Comparison of ENCODE assay signal across 12 mouse cellular contexts in genomic region chr6:4738034-4738629, GRCm38 (mm10). TPM values are rescaled to one million over a fixed set of nuclear protein-coding genes. Genes with fewer than 3 reads are reported as not detected.
DNase-seq lines count a peak whose midpoint lies in the region; ATAC-seq and TF ChIP-seq lines count a peak whose summit lies in the region.
"Had no signal": no experiment of that assay in that cellular context is flagged by ENCODE, and none has a peak within 500 bp of the region (broad histone marks: within the 10 kb centered on the region; RNA-seq: fewer than 3 reads in every experiment).

No protein-coding gene starts in this region.

- H3K4me1 ChIP-seq in heart, embryonic 16.5 days (ENCODE audit: control insufficient read depth, insufficient read depth, low read length): peaks cover 22% of the 10 kb centered on the region
- peaks cover 63% of the 10 kb centered on the region for H3K4me1 ChIP-seq in forebrain, embryonic 15.5 days
- peaks cover 68% of the 10 kb centered on the region for H3K4me1 ChIP-seq in midbrain, embryonic 10.5 days
- H3K4me1 ChIP-seq in neural tube, embryonic 14.5 days (ENCODE audit: control insufficient read depth, insufficient read depth, low read length): peaks cover 23% of the 10 kb centered on the region; the same call in 1 of the 2 replicates
- H3K4me1 ChIP-seq in liver, postnatal 0 days (ENCODE audit: insufficient read depth): no peaks in the 10 kb centered on the region; the same call in 1 of the 2 replicates

- no peak for TF ChIP-seq CTCF in liver, postnatal 0 days (IDR thresholded peaks at IDR 0.05; ENCODE audit: low read depth)
- no peak for TF ChIP-seq CTCF in layer of hippocampus, adult 2 months (conservative IDR thresholded peaks at IDR 0.05)

- no peak for TF ChIP-seq EP300 in liver, postnatal 0 days (IDR thresholded peaks at IDR 0.05; ENCODE audit: low read depth)

- H3K27ac ChIP-seq in heart, embryonic 16.5 days (ENCODE audit: low read length): no peak overlapping the region
- H3K27ac ChIP-seq in forebrain, embryonic 15.5 days (replicated peaks): no peak overlapping the region
- H3K27ac ChIP-seq in midbrain, embryonic 10.5 days (replicated peaks): peak overlapping the region; percentile 53
- H3K27ac ChIP-seq in neural tube, embryonic 14.5 days (ENCODE audit: low read depth, low read length): no peak overlapping the region
- H3K27ac ChIP-seq in liver, postnatal 0 days (ENCODE audit: low read depth): no peak overlapping the region
- H3K27ac ChIP-seq in layer of hippocampus, adult 2 months: no peak overlapping the region
- H3K27ac ChIP-seq: stomach, postnatal 0 days had no signal

- H3K9me3 ChIP-seq in heart, embryonic 16.5 days (replicated peaks; ENCODE audit: control insufficient read depth, low read length): no peaks in the 10 kb centered on the region
- H3K9me3 ChIP-seq in forebrain, embryonic 15.5 days: no peaks in the 10 kb centered on the region
- H3K9me3 ChIP-seq in midbrain, embryonic 10.5 days (replicated peaks): no peaks in the 10 kb centered on the region
- no peaks in the 10 kb centered on the region for H3K9me3 ChIP-seq in neural tube, embryonic 14.5 days (ENCODE audit: control insufficient read depth, low read length)
- H3K9me3 ChIP-seq in liver, postnatal 0 days (ENCODE audit: low read length): no peaks in the 10 kb centered on the region

- H3K4me2 ChIP-seq in heart, embryonic 16.5 days (ENCODE audit: low read depth, low read length): 0 out of 2 replicates have a peak overlapping the region, but pooled peaks have one; percentile 7
- peak overlapping the region; percentile 13; the same call in 1 of the 2 replicates for H3K4me2 ChIP-seq in forebrain, embryonic 15.5 days (replicated peaks)
- no peak overlapping the region for H3K4me2 ChIP-seq in neural tube, embryonic 14.5 days (ENCODE audit: low read depth, low read length)
- H3K4me2 ChIP-seq in liver, postnatal 0 days (ENCODE audit: low read depth, low read length): no peak overlapping the region

- ATAC-seq in heart, embryonic 16.5 days (replicated peaks; ENCODE audit: extremely low read depth, insufficient read depth, low FRiP score): no peak
- peak; percentile 17; the same call in 1 of the 2 replicates for ATAC-seq in forebrain, embryonic 15.5 days (replicated peaks)
- peak; percentile 36; the same call in 1 of the 2 replicates for ATAC-seq in neural tube, embryonic 14.5 days (ENCODE audit: low read depth)
- no peak for ATAC-seq in liver, postnatal 0 days
- ATAC-seq: Patski had no signal

- no peaks in the 10 kb centered on the region for H3K27me3 ChIP-seq in heart, embryonic 16.5 days (ENCODE audit: control insufficient read depth, insufficient read depth, low read length)
- no peaks in the 10 kb centered on the region for H3K27me3 ChIP-seq in forebrain, embryonic 15.5 days
- H3K27me3 ChIP-seq in midbrain, embryonic 10.5 days (ENCODE audit: low read depth, poor library complexity, severe bottlenecking): no peaks in the 10 kb centered on the region
- no peaks in the 10 kb centered on the region for H3K27me3 ChIP-seq in neural tube, embryonic 14.5 days (ENCODE audit: control insufficient read depth, insufficient read depth, low read length)
- no peaks in the 10 kb centered on the region for H3K27me3 ChIP-seq in liver, postnatal 0 days (ENCODE audit: insufficient read depth, low read length)
- H3K27me3 ChIP-seq: Patski had no signal

- intact Hi-C loops in heart, postnatal 36 days (cut with DNase I): no loop called here

- no peak for DNase-seq in heart, postnatal 36 days
- DNase-seq in midbrain, embryonic 10.5 days (ENCODE audit: low spot score): no peak
- no peak for DNase-seq in liver, postnatal 0 days
- no peak for DNase-seq in urinary bladder, postnatal 14 days (ENCODE audit: low spot score)
- no peak for DNase-seq in layer of hippocampus, adult 2 months (ENCODE audit: low spot score in 2 of 2)
- DNase-seq: left cerebral cortex, postnatal 4 days; lung, adult 2 months had no signal

- 41% methylated on average over 11 of the region's 11 CpGs for WGBS in heart, embryonic 16.5 days
- 10% methylated on average over 11 of the region's 11 CpGs for WGBS in forebrain, embryonic 15.5 days
- WGBS in midbrain, embryonic 10.5 days: 22% methylated on average over 11 of the region's 11 CpGs
- WGBS in neural tube, embryonic 14.5 days: 19% methylated on average over 11 of the region's 11 CpGs
- WGBS in liver, postnatal 0 days (ENCODE audit: insufficient replicate concordance): 61% methylated on average over 11 of the region's 11 CpGs

- no peaks in the 10 kb centered on the region for H3K36me3 ChIP-seq in heart, embryonic 16.5 days (ENCODE audit: control insufficient read depth, insufficient read depth)
- no peaks in the 10 kb centered on the region for H3K36me3 ChIP-seq in forebrain, embryonic 15.5 days
- H3K36me3 ChIP-seq in midbrain, embryonic 10.5 days: peaks cover 12% of the 10 kb centered on the region
- no peaks in the 10 kb centered on the region for H3K36me3 ChIP-seq in neural tube, embryonic 14.5 days (ENCODE audit: control insufficient read depth, insufficient read depth, low read length)
- H3K36me3 ChIP-seq in liver, postnatal 0 days (replicated peaks; ENCODE audit: insufficient read depth, low read length): no peaks in the 10 kb centered on the region

- no peak overlapping the region for H3K4me3 ChIP-seq in heart, embryonic 16.5 days (ENCODE audit: low read length)
- H3K4me3 ChIP-seq in forebrain, embryonic 15.5 days: no peak overlapping the region
- peak overlapping the region; percentile 29; the same call in 1 of the 2 replicates for H3K4me3 ChIP-seq in midbrain, embryonic 10.5 days
- no peak overlapping the region for H3K4me3 ChIP-seq in neural tube, embryonic 14.5 days (ENCODE audit: low read depth, low read length)
- H3K4me3 ChIP-seq in liver, postnatal 0 days (ENCODE audit: low read depth, low read length): no peak overlapping the region
- H3K4me3 ChIP-seq in layer of hippocampus, adult 2 months: no peak overlapping the region

- no peak overlapping the region for H3K9ac ChIP-seq in heart, embryonic 16.5 days (ENCODE audit: low read length)
- H3K9ac ChIP-seq in forebrain, embryonic 15.5 days (replicated peaks): no peak overlapping the region
- H3K9ac ChIP-seq in neural tube, embryonic 14.5 days (replicated peaks; ENCODE audit: low read depth, low read length): no peak overlapping the region
- no peak overlapping the region for H3K9ac ChIP-seq in liver, postnatal 0 days (replicated peaks)

RNA-seq across cellular contexts. Expression of gene Sgce, which starts 8.9 kb away (rescaled TPM):
- polyA plus RNA-seq in heart, embryonic 16.5 days (2015; fragmentation: Nextera tagmentation; extraction: Ambion mirVana): 51.9 and 54.0 TPM in 2 replicates
- 10 to 100 TPM; 20.8 to 22.5 TPM for total RNA-seq in heart, postnatal 36 days (2021)
- 50.6 and 50.9 TPM in 2 replicates for polyA plus RNA-seq in forebrain, embryonic 15.5 days (2015; fragmentation: Nextera tagmentation; extraction: Ambion mirVana)
- 65.2 and 67.6 TPM in 2 replicates for polyA plus RNA-seq in midbrain, embryonic 10.5 days (2016; fragmentation: Nextera tagmentation; extraction: Ambion mirVana)
- 46.0 and 48.4 TPM in 2 replicates for polyA plus RNA-seq in neural tube, embryonic 14.5 days (2014; fragmentation: Nextera tagmentation; extraction: Ambion mirVana)
- polyA plus RNA-seq in liver, postnatal 0 days (2015; fragmentation: Nextera tagmentation; extraction: Ambion mirVana): 27.4 and 30.1 TPM in 2 replicates
- 10 to 100 TPM; 32.2 to 34.3 TPM for total RNA-seq in layer of hippocampus, adult 2 months (2021)

RNA-seq across cellular contexts. Expression of gene Peg10, which starts 9.0 kb away (rescaled TPM):
- 1.1 and 1.2 TPM in 2 replicates for polyA plus RNA-seq in heart, embryonic 16.5 days (2015; fragmentation: Nextera tagmentation; extraction: Ambion mirVana)
- 1 to 10 TPM; 1.1 to 1.2 TPM for total RNA-seq in heart, postnatal 36 days (2021)
- 4.0 and 5.0 TPM in 2 replicates for polyA plus RNA-seq in forebrain, embryonic 15.5 days (2015; fragmentation: Nextera tagmentation; extraction: Ambion mirVana)
- 8.7 and 8.8 TPM in 2 replicates for polyA plus RNA-seq in midbrain, embryonic 10.5 days (2016; fragmentation: Nextera tagmentation; extraction: Ambion mirVana)
- polyA plus RNA-seq in neural tube, embryonic 14.5 days (2014; fragmentation: Nextera tagmentation; extraction: Ambion mirVana): 4.6 and 7.0 TPM in 2 replicates
- polyA plus RNA-seq in liver, postnatal 0 days (2015; fragmentation: Nextera tagmentation; extraction: Ambion mirVana): 1.1 and 1.2 TPM in 2 replicates
- total RNA-seq in layer of hippocampus, adult 2 months (2021): 1 to 10 TPM; 7.0 to 7.8 TPM

Comparison
In these comparisons a context has a peak if more than half of its experiments do, and no peak if none do; other contexts are left out.
1. ATAC-seq: peak in forebrain, embryonic 15.5 days (single experiment) and neural tube, embryonic 14.5 days (single experiment); none in heart, embryonic 16.5 days (single experiment) and liver, postnatal 0 days (single experiment).
2. H3K4me2 ChIP-seq: peak in heart, embryonic 16.5 days (single experiment) and forebrain, embryonic 15.5 days (single experiment); none in neural tube, embryonic 14.5 days (single experiment) and liver, postnatal 0 days (single experiment).